Mouse (Mus musculus) liver, embryonic 14.5 days (tissue): ENCODE results near the gene Srgap3.

Source experiments
- CTCF ChIP-seq: IDR thresholded peaks from 2 replicates; pipeline ENCODE4 v1.5.1; 2016; ENCODE audit warnings: antibody characterized with exemption, low read depth, control low read depth
- EP300 ChIP-seq: IDR thresholded peaks from 2 replicates; pipeline ENCODE4 v1.6.1; 2016; ENCODE audit warnings: antibody characterized with exemption, low read depth

DNA sequence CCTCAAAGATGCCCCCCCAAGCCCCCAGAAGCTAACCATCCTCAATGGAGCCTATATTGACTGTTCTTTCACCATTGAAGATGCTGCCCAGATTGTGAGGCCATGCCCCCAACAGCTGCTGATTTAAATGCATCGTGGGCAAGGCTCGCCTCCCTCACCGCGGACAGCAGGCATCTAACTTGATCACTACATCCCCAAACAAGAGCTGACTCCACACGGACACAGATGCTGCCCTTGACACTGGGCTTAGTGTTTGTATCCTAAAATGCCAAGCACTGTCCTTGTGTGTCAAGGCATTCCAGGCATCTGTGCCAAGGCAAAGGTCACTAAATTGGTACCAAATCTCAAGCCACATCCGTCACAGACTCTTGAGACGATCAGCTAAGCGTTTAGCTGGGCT lies 29.3 kb downstream of the Srgap3 start:
- TF ChIP-seq CTCF (no peak), EP300 (no peak)
